Mouse (Mus musculus) embryonic fibroblast, embryonic 13.5 days (primary cell): ENCODE measurements at regions not wholly inside any gene's neighbourhood (a gene's known extent, or its start where the extent isn't known, plus 50 kb on each side); places are given as distances from the start of the nearest gene placed in this dataset.

Experiments
- H3K27ac ChIP-seq: 2 replicates; pipeline ENCODE4 v1.5.1; 2012; ENCODE audit warnings: low read length, control low read depth, inconsistent platforms; ENCODE audit not compliant: insufficient read depth
- H3K4me1 ChIP-seq: 2 replicates; pipeline ENCODE4 v1.6.1; 2011; ENCODE audit warnings: low read length; ENCODE audit not compliant: control insufficient read depth, insufficient read depth
- H3K4me3 ChIP-seq: 2 replicates; pipeline ENCODE4 v1.5.1; 2011; ENCODE audit warnings: mild to moderate bottlenecking, control low read depth, low read length; ENCODE audit not compliant: insufficient read depth
- CTCF ChIP-seq: IDR thresholded peaks from 2 replicates; pipeline ENCODE4 v1.5.1; 2011; ENCODE audit warnings: mild to moderate bottlenecking, control low read depth, low read length, moderate library complexity, borderline replicate concordance; ENCODE audit not compliant: insufficient read depth
- POLR2A ChIP-seq: IDR thresholded peaks from 2 replicates; pipeline ENCODE4 v1.6.1; 2011; ENCODE audit warnings: low read depth, mild to moderate bottlenecking, control low read depth, low read length, moderate library complexity

GRCm38 (mm10) chr19:52048378-52048978 lies 215.6 kb upstream of the Ins1 start:
- Histone ChIP-seq H3K4me3 (no peak overlapping the region), H3K27ac (no peak overlapping the region)
- TF ChIP-seq POLR2A = no peak
- no peak for TF ChIP-seq CTCF

GRCm38 (mm10) chr19:52068806-52069205 lies 195.3 kb upstream of the Ins1 start:
- Histone ChIP-seq H3K27ac (no peak overlapping the region), H3K4me1 (peaks cover 2% of the 10 kb centered on the region; the same call in 1 of the 2 replicates), H3K4me3 (no peak overlapping the region)
- TF ChIP-seq POLR2A (no peak), CTCF (no peak)

More at GRCm38 (mm10) chr19:52048378-52048978, 215.6 kb upstream of the Ins1 start:
- no peaks in the 10 kb centered on the region for H3K4me1 ChIP-seq

- Histone ChIP-seq H3K4me1 (peaks cover 2% of the 10 kb centered on the region; the same call in 1 of the 2 replicates), H3K4me3 (no peak overlapping the region), H3K27ac (no peak overlapping the region)
- TF ChIP-seq POLR2A = no peak
- TF ChIP-seq CTCF = no peak
These were observed 194.1 kb upstream of the Ins1 start for GRCm38 (mm10) chr19:52069919-52070528.

GRCm38 (mm10) chr19:52071234-52071633 lies 192.9 kb upstream of the Ins1 start:
- peaks cover 2% of the 10 kb centered on the region; the same call in 1 of the 2 replicates for H3K4me1 ChIP-seq
- no peak overlapping the region for H3K4me3 ChIP-seq
- TF ChIP-seq CTCF (no peak), POLR2A (no peak)
- no peak overlapping the region for H3K27ac ChIP-seq

- Histone ChIP-seq H3K4me1 (no peaks in the 10 kb centered on the region), H3K4me3 (no peak overlapping the region), H3K27ac (no peak overlapping the region)
- peak; percentile 41; the same call in 1 of the 2 replicates for TF ChIP-seq CTCF
- no peak for TF ChIP-seq POLR2A
These were observed 185.1 kb upstream of the Ins1 start for GRCm38 (mm10) chr19:52079020-52079419.

GRCm38 (mm10) chr19:52112398-52112797 lies 151.7 kb upstream of the Ins1 start:
- Histone ChIP-seq H3K4me3 (no peak overlapping the region), H3K4me1 (no peaks in the 10 kb centered on the region), H3K27ac (no peak overlapping the region)
- TF ChIP-seq POLR2A = no peak
- no peak for TF ChIP-seq CTCF
